Mouse (Mus musculus) thymus, postnatal 10 days (tissue): Measurements from ENCODE around the gene Gm13089.
"Not testable (repeated sequence)": the region's sequence is repeated elsewhere in the genome, so short reads cannot be mapped to it uniquely, and the experiment has no call there.

ENCODE experiments used
- DNase-seq, 2 experiments: peaks; one replicate each; pipeline ENCODE4 v3.0.0; 2021; ENCODE audit warnings: low spot score in 2 of 2

Gene Gm13089

GRCm38 (mm10) chr4:143702611-143703010 lies at the start of gene Gm13089:
TSS of gene Gm13089 (minus strand) at chr4:143702711.
- DNase-seq = no peak

- DNase-seq = no peak
Observed at GRCm38 (mm10) chr4:143719155-143719554, 16.6 kb upstream of the Gm13089 start, which contains the start of gene Gm13078. TSS of gene Gm13078 (plus strand) at chr4:143719455.

GRCm38 (mm10) chr4:143657146-143657545 lies 45.4 kb downstream of the Gm13089 start, which contains the start of gene Gm13088:
TSS of gene Gm13088 (minus strand) at chr4:143657246.
- not testable (repeated sequence) for DNase-seq
